Mouse (Mus musculus) G1E (cell line): Measurements from ENCODE around the gene Taf1d.

ENCODE experiments used
- CTCF ChIP-seq: IDR thresholded peaks from 2 replicates; pipeline ENCODE4 v1.5.1; 2012; ENCODE audit warnings: low read depth, low read length, inconsistent platforms, mixed read lengths
- GATA1 ChIP-seq: IDR thresholded peaks from 2 replicates; pipeline ENCODE4 v1.6.1; 2012; ENCODE audit warnings: borderline replicate concordance, low read length, inconsistent platforms, mixed read lengths
- POLR2AphosphoS5 ChIP-seq: IDR thresholded peaks from 2 replicates; pipeline ENCODE4 v1.6.1; 2012; ENCODE audit warnings: low read depth, low read length, inconsistent platforms; ENCODE audit not compliant: insufficient replicate concordance
- TAL1 ChIP-seq: conservative IDR thresholded peaks from 2 replicates; pipeline ENCODE4 v1.6.1; 2012; ENCODE audit warnings: low read depth, low read length, inconsistent platforms, mixed read lengths

DNA sequence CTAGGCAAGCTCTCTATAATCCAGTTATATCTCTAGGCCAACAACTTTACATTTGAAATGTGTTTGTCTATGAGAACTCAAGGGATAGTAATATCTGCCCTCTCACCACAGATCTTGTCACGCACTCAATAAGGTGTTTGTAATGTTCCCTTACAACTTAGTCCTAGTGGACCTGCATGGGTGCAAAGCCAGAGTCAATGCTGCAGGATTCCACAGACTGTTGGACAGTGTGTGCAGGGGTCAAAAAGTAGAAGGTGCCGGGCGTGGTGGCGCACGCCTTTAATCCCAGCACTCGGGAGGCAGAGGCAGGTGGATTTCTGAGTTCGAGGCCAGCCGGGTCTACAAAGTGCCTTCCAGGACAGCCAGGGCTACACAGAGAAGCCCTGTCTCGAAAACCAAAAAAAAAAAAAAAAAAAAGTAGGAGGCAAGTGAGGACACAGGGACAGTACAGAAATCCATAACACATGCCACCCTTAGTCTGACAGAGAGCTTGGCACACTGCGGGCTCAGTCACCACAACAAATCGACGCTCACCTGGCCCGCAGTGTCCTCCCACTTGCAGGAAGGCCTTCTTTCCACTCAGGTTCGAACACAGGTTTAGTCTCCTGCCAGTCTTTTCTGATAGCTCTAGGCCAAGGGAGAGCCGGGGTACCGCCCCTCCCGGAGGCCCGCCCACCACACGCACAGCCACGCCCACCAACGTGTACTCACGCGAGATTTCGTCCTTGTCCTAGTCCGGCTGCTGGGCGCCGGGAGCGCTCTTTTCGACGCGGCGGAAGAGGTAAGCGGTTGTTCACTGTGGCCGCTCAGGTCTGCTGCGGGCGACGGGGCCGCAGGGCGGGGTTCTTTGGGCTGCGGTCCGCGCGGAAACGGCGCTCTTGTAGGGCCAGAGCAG, at the start of gene Taf1d:
- no peak for TF ChIP-seq CTCF
- no peak for TF ChIP-seq TAL1
- no peak for TF ChIP-seq GATA1
- no peak for TF ChIP-seq POLR2AphosphoS5
